Comparison of ENCODE assay signal across 8 mouse cellular contexts in genomic region chr17:28689586-28690283, GRCm38 (mm10). TPM values are rescaled to one million over a fixed set of nuclear protein-coding genes. Genes with fewer than 3 reads are reported as not detected.
DNase-seq lines count a peak whose midpoint lies in the region.

Gene Slc26a8, minus strand, starts transcription at chr17:28690233.

- peak; percentile 23 for DNase-seq in embryo, embryonic 10 days (ENCODE audit: low spot score)
- DNase-seq in embryo, embryonic 10.5 days (ENCODE audit: low spot score), result no peak
- peak; percentile 29 for DNase-seq in urinary bladder, postnatal 25 days (ENCODE audit: low spot score)
- no peak for DNase-seq in urinary bladder, postnatal 4 days (ENCODE audit: low spot score in 2 of 2)
- peak; percentile 25 to 33 for DNase-seq in frontal cortex, postnatal 25 days (ENCODE audit: low spot score in 2 of 2)
- DNase-seq in left cerebral cortex, postnatal 36 days (ENCODE audit: low spot score in 2 of 2), result peak; percentile 57 to 68
- peak; percentile 56 for DNase-seq in neural tube, embryonic 10.5 days (ENCODE audit: extremely low spot score, low spot score)
- DNase-seq in MN1 (ENCODE audit: low spot score), result no peak

- intact Hi-C loops in left cerebral cortex, postnatal 36 days (cut with DNase I), result loop anchor here (2.0 to 5.0 kb wide), 4 partner anchors 58 to 237 kb away; partner anchors contain the start of gene Srpk1

RNA-seq across cellular contexts. Expression of gene Slc26a8, which starts in this region (rescaled TPM):
- 10 to 100 TPM in 1 of 2 experiments, 1 to 10 TPM in 1; 6.9 to 10.8 TPM for total RNA-seq in left cerebral cortex, postnatal 36 days (2021)

Comparison
In these comparisons a context has a peak if more than half of its experiments do, and no peak if none do; other contexts are left out.
1. DNase-seq: peak in embryo, embryonic 10 days (single experiment), urinary bladder, postnatal 25 days (single experiment), frontal cortex, postnatal 25 days (2 of 2), left cerebral cortex, postnatal 36 days (2 of 2) and neural tube, embryonic 10.5 days (single experiment); none in embryo, embryonic 10.5 days (single experiment), urinary bladder, postnatal 4 days (0 of 2) and MN1 (single experiment).